Mouse (Mus musculus): ENCODE measurements at regions not wholly inside any gene's neighbourhood (a gene's known extent, or its start where the extent isn't known, plus 50 kb on each side); places are given as distances from the start of the nearest gene placed in this dataset.
A peak's percentile ranks its signal among the peaks of the same experiment; 100 is the strongest.

DNA sequence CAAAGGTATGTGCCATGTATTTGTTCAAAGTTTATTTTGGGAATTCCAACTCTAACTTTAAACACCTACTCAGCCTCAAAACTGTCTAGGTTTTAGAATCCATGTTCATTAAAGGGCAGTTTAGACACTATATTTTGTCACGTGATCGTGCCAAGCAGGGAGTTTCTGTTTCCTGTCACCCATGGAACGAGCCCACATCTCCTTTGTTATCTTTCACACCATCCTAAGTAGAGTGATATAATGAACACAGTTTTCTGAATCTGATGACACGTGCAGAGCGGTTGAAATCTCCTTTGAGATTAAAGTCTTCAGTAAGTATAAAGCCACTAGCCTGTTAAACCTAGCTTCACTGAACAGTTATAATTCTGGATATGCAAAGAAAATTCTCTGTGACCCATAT is 1066.1 kb downstream of the Gsdmc2 start:
- no peak for DNase-seq (ENCODE audit: low spot score in 2 of 2)

DNA sequence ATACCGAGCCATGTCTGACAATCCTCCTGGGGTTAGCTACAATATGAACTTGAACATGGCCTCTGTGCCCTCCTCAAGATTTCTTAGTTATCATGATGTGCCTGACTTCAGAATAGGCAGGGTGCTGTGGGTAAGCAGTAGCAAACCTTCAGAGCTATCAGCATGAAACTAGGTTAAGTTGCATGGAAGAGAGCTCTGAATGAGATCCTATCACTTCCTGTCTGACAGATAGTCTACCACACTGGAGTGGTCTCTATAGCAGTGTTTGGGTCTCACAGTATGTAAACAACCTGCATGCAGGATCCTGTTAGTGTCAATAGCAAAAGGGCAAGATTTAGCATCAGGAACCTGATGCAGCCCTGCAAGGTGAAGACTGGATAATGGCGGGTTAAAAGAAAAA is 1092.3 kb downstream of the Gsdmc2 start:
- DNase-seq (ENCODE audit: low spot score in 2 of 2) = peak; percentile 3 to 14

DNA sequence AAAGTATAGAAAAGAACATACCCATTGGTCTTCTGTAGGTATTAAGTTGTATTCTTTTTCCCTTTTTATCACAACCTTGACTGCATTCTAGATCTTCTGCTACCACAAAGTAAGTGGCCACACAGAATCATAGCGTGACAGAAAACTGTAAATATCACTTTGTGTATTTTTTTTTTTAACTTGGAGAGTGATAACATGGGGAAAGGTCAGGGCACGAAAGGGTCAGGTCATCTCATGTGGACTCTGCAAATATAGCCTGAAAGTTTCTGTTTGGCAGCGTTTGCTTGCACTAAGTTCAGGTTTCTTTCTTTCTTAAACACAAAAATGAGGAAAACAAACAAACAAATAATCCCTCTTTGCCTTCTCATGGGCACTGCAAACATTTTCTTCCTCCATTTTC is 1101.1 kb downstream of the Gsdmc2 start:
- DNase-seq (ENCODE audit: low spot score in 2 of 2) = no peak

DNA sequence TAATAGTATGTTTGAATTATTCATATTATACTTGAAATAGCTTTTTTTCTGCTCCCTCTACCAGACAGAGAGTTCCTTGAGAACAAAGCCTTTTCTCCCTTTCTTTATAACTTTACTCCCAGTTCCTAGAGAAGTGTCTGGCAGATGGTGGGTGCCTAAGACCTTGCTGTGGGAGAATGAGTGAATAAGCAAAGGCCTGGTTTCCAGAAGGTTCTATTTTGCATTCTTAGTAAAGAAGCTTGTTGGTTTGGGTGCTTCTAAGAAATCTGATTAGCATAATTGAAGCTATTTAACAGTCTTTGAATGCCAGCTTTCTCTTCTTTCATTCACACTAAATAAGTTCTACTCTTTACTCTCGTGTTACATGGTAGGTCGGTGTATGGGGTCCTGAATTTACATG is 1104.2 kb downstream of the Gsdmc2 start:
- no peak for DNase-seq (ENCODE audit: low spot score in 2 of 2)

DNA sequence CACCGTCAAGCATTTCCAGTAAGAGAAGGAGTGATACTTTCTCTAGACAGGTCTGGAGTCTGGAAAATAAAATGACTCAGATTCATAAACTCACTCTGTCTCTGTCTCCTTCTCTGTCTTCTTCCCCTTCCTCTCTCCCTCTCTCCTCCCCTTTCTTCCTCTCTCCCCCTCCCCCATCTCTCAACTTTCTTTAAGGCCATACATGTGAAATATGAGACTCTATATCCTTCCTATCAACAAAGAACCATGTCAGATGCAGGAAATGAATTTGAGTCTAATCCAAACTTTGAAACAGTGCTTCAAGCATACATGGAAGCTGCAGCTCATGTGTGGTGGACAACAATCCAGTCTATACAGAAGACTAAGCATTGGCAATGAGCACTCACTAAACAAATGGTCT is 1109.6 kb downstream of the Gsdmc2 start:
- DNase-seq (ENCODE audit: low spot score in 2 of 2) = no peak

DNA sequence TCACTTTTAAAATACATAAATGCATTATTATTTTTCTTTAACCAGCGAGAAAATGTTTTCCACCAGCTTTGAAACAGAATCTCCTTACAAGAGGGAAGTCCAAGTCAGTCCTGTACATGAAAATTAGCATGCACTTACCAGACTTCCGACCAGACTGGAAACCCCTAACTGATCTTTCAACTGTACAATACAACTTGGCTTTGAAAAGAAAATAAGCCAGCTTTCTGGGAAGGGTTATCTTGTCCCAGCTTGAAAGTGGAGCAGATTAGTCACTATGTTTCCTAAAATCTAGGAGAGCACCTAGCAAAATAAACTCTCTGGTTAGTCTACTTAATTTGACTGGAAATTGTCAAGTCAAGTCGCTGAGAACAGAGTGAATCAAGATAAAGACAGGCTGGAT is 1110.1 kb downstream of the Gsdmc2 start:
- no peak for DNase-seq (ENCODE audit: low spot score in 2 of 2)

DNA sequence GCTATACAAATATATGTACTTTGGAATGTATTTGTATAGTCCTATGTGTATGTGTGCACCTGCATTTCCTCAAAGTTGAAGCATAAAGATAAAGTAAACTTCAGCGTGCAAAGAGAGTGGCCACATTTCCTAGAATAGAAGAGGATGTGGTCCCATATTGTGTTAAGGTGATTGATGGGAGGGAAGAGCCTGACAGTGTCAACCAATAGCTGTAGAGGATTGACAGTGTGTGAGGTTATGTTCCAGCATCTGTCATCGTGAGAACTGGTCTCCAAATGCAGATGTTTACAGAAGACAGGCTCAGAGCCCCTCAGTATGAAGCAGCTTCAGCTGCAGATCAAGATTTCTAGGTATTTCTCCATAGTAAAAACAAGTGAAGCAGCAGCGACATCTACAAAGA is 1114.5 kb downstream of the Gsdmc2 start:
- no peak for DNase-seq (ENCODE audit: low spot score in 2 of 2)

DNA sequence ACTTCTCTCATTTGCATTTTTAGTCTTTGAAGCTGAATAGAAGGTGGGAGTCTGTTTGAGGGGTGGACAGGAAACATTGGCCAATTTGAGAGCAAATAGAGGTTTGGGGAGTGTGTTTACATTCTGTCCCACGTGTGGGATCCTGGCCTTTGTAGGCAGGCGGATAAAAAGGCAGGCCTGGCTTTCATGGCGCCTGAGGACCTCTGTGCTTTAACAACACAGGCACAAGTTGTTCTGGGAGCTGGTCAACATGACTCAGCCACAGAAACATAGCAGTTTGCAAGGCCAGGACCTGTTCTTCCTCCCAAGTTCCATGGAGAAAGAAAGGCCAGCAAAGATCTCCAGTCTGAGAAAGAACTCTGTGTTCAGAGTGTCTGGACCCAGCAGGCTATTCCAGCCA is 1130.7 kb downstream of the Gsdmc2 start:
- no peak for DNase-seq (ENCODE audit: low spot score in 2 of 2)

DNA sequence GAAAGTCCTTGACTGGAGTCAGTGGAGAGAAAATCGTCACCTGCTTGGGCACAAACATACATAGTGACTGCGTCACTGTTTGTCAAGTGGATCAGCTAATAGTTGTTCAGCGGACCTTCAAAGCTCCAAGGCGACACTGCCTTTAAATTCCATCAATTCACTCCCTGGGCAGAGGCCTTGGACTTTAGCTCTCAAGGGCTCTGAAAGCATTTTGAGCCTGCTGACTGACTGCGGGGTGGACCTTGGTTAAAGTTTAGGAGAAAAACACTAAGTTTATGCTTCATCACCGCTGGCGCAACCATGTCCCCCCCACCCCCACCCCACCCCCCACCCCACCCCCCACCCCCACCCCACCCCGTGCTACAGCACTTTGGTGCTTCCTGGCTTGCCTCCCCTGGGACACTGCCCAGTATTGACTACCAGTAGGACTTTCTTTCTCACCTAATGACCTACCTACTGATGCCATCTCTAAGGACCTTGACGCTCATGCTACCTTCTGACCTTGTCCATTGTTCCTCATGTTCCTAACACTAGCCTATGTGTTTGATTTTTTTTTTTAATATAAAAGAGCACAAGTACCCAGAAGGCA is 1132.3 kb downstream of the Gsdmc2 start:
- no peak for DNase-seq (ENCODE audit: low spot score in 2 of 2)

DNA sequence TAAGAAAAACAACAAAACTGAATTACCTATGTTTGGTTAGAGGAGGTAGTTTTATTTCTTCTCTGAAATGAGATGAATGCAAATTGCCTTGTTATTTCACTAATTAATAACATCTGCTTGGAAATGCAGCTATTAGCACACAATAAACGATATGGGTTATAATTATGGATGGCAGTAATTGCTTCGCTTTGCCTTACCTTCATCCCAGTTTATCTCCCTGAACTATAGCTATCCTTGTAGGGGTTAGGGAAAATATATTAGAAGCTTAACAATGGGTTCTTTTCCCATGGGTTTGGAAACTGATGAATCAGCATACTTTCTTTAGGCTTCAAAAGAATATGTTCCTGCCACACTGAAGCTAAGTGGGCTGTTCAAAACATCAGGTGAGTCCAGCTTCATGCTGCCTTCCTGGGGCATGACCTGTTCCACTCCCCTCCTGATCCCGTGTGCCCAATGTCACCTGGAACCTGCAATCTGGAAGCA is 1132.9 kb downstream of the Gsdmc2 start:
- DNase-seq (ENCODE audit: low spot score in 2 of 2) = no peak

DNA sequence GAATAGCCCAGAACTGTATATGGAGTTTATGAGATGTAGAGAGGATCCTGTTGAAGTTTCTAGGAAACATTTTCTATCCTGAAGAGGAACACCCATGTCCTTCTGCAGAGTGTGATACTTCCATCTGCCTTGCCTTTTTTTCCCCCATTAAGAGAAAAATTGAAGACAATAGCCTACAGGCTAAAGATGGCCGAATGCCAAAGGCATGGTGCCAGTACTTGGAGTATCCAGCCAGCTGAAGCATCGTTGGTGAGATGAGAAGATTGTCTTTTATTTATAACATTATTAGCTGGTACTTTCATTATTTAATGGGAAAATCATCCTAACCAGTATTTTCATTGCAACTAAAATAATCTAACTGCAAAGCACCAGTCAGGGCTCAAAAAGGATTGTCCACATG is 1135.4 kb downstream of the Gsdmc2 start:
- DNase-seq (ENCODE audit: low spot score in 2 of 2) = no peak

DNA sequence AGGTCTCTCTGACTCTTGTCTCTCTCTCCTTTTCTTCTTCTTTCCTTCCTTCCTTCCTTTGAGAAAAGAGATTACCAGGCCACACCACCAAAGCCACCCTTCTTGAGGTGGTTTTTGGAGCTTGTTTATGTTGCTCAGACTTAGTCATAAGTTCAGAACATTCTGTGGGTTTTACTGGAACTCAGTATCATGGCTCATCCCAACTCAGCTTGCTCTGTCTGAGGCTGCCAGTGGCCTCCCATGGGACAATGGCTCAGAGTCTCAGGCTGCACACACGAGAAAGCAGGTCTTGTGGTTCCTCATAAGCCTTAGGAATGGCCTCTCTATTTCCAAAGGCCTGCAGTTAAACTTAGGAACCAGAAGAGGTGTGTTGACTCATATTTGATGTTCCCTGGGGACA is 1146.4 kb downstream of the Gsdmc2 start:
- DNase-seq (ENCODE audit: low spot score in 2 of 2) = no peak

DNA sequence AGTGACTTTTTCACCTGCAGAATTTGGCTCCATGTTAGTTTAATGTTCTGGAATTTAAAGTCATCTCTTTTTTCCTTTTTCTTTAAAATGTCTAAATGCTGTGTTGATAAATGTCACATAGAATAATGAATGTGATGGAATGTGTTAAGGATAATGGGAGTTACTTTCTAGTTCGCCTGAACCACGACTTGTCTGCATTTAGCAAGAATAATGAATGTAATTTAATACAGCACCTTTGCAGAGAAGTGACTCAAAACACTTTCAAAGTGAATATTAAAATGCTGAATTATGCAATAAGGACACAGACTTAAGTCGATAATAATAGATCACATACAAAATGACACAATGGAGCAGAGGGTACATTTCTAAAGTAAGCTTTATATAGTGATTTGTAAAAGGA is 1150.2 kb downstream of the Gsdmc2 start:
- DNase-seq (ENCODE audit: low spot score in 2 of 2) = no peak

DNA sequence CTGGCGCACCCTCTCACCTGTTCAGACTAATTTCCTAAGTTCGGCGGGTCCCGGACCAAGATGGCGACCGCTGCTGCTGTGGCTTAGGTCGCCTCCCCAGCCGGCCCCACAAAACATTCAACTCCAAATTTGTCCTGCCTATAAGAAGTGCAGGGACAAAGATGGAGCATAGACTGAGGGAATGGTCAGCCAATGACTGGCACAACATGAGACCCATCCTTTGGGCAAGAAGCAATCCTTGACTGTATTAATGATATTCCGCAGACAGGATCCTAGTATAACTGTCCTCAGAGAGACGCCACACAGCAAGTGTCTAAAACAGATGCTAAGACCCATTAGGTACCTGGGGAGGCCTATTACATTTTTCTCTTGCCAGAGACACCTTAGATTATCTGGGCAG is 1151.3 kb downstream of the Gsdmc2 start:
- DNase-seq (ENCODE audit: low spot score in 2 of 2) = no peak

DNA sequence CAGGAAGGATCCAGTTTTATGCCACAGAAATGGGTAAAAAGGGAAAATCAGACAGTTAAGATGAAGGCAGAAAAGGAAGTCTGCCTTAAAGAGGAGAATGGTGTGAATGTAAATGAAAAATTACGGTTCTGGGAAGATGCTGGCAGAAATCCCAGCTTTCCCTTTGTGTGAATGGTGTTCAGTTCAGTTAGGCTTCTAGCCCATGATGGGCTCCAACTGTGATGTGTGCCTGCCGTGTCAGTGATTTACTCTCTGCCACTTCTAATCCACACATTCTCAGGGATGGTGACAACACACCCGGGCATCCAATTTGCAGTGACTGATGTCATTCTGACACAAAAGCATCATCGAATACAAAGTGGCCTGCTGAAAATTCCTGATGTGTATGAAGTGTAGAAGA is 1171.6 kb downstream of the Gsdmc2 start:
- no peak for DNase-seq (ENCODE audit: low spot score in 2 of 2)

DNA sequence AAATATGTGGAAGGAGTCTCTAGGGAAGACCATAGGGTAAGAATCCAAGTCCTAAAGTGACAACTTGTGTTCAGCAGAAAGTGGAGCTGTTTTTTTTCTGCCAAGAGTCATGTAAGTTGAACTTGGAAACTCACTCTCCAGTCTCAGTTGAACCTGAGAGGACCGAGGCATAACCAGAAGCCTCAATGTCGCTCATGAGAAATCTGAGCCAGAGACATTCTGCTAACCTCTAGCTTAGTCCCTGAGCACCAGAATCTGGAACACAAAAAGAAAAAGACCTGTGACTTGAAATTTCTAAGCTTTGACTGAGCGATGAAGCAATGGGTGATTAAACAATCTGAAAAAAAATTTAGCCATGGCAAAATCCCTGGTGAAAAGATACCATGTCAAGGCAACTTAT is 1175.0 kb downstream of the Gsdmc2 start:
- no peak for DNase-seq (ENCODE audit: low spot score in 2 of 2)

DNA sequence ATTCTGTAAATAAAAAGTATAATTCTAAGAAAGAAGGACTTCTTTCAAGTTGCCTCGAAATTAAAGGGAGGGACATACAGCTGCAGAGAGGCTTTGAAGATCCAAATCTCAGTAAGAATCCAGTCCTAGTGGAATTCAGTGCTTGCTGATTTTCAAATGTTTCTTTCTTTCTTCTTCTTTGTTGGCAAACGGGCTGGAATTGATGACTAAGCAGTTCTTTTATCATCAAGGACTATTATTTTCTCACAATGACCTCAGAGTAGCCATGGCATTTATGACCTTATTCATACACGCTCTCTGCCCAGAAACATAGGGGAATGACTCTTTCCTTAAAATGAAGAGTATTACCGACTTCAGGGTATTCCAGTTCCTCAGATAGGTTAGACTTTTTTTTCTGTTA is 1185.9 kb downstream of the Gsdmc2 start:
- no peak for DNase-seq (ENCODE audit: low spot score in 2 of 2)

DNA sequence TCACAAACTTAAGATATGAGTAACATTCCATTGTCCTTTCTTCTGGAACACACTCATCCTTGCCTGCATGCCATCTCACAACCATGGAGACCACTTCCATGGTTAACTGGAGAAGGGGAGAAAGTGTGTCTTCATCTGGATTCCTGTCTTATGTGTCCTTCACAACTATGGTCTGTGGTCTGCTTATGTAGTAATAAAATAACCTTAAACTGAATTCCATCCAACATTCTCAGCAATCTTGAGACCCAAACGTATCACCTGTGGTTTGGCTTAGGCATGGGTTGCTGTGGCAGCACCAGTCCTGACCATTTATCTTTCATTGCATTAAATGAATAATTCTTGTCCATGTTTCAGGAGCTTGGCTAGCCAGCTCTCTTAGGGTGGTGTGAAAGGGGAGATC is 1186.3 kb downstream of the Gsdmc2 start:
- DNase-seq (ENCODE audit: low spot score in 2 of 2) = no peak

DNA sequence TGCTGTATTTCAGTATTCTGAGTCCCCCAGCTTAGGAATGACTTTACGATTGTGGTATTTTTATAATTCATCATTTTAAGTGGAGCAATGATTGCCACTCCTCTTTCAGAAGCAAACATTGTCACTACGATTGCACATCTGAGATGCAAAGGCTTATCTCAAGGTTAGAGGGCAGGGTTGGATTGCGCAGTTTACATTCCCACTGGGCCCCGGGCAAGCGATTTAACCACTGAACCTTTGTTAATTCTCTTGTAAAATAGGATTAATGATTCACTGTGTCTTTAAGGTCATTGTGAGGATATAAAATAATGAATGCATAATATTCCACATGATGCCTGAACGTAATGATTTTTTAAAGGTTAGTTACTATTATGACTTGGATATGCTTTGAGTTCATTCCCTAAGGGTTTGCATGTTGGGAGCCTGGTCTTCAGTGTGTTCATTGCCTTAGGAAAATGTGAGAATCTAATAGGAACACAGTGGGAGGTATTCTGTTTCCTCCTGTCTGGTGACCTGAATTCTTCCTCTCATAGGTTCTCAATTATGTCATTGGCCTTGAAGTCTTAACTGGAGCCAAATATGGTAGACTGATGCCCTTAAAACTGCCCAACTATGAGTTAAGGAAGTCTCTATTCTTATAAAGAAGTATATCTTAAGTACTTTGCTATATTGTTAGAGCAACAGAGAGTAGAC is 1198.4 kb downstream of the Gsdmc2 start:
- DNase-seq (ENCODE audit: low spot score in 2 of 2) = no peak

DNA sequence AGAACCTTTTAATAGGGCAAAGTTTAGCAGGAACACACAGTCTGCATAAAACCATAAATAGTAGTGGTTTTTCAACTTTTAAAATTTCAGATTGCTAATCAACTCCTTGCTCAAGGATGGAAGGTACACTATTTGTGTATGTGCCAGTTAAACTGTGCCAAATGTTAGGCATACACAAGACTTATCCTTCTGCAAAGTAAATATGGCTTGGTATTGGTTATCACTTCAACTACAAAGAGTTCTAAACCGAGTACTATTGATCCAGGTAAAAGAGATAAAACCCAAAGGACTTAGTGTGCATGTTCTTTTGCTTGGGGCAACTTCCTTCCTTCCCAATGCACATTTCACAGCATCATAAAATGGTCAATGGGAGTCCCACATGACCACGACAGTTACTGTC is 1200.2 kb downstream of the Gsdmc2 start:
- no peak for DNase-seq (ENCODE audit: low spot score in 2 of 2)

DNA sequence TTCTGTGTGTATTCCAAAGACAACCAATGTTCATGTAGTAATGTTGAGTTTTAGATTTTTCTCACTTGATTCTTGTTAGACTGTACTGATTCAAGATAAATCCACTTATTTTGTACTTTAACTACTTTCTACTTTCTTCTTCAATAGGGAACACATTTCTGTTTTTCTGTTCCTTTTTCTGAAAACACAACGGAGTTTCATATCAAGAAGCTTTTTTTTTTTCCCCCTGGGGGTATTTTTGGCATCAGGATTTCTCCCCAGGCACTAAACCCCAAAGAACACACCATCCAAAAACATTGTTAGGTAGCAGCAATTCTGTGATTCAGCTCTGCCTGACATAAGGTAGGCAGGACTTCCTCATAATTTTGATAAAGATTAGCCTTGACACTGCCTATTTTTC is 1200.7 kb downstream of the Gsdmc2 start:
- no peak for DNase-seq (ENCODE audit: low spot score in 2 of 2)

DNA sequence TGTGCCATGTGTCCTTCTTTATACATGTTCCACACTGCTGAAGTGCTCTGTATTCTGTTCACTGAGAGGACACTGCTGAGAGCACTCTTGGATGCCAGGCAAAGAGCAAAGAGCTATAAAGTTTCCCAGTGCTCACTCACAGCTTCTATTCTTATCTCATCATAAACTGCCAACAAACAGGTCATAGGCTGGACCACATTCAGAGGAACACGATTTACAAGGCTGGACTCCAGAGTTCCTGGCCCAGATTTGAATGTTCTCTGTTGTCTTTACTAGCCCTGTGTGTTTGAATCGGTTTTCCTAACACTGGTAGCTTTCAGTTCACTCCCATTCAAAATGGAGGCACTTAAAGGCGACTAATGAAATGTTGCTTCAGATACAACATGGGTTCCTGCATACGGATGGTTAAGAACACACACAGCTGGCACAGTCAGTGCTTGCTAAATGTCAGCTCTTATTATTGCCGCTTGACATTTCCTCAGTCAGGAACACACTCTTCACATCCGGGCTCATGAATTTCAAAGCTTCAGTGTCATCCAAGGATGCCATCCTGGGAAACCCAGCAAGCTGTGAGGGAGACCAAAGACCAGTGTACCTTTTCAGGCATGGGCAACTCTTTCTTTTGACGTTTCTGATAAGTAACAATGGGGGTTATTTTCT is 1203.8 kb downstream of the Gsdmc2 start:
- DNase-seq (ENCODE audit: low spot score in 2 of 2) = no peak

DNA sequence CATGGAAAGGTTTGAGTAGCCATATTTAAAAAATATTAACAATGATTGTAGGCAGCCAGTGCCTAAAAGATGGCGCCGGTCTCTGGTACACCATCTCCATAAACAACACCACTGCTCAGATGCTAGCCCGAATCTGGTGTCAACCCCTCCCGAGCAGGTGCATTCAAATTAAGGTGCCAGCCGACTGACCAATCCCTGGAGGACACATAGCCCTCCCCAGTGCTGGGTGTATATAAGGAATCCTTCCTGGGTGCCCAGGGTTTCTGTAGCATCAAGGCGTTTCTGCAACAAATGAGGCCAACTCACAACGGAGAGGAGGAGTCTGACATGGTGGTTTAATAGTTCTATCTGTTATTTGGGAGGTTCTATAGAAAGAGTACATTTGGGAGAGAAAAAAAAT is 1219.6 kb downstream of the Gsdmc2 start:
- no peak for DNase-seq (ENCODE audit: low spot score in 2 of 2)
